Mouse (Mus musculus): ENCODE measurements around the gene Wfikkn2. TPM values are rescaled to one million over a fixed set of nuclear protein-coding genes. Genes with fewer than 3 reads are reported as not detected.
A peak's percentile ranks its signal among the peaks of the same experiment; 100 is the strongest.

The Wfikkn2 gene
- polyA plus RNA-seq, 1 experiment, result not detected

DNA sequence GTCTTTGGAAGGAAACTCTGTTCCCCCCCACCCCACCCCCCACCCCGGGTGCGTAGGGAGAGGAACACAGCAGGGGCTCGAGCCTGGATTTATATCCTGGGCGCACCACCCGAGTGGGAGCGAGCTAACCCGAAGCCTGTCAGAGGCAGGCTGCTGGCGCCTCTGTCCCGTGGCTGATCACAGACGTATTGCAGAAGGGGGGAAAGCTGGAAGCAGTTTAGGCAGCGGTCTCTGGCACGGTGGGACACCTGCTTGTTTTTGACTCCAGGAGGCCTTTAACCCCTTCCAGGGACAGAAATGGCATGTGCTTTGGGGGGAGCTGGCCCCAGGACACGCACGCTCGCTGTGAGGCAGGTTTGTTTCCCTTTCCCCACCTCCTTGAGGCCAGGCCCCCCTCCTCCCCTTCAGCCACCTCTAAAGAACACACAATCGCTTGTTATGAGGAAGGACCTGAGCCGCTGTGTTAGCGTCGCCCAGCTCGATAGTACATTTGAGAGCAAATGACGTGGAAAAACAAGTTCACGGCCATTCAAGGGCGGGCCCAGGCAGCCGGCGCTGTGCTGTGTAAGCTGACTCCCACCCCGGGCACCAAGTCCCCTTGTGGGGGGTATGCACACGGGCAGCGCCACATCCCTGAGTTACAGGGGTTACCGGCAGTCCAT lies 2.9 kb downstream of the Wfikkn2 start:
- Histone ChIP-seq H3K9me3 (no peaks in the 10 kb centered on the region), H3K4me3 (replicated peaks) (no peak overlapping the region), H3K4me1 (peaks cover 3% of the 10 kb centered on the region), H3K36me3 (replicated peaks; ENCODE audit: low read length) (no peaks in the 10 kb centered on the region), H3K27me3 (replicated peaks) (peaks cover 92% of the 10 kb centered on the region)
- TF ChIP-seq FLI1 (IDR thresholded peaks at IDR 0.05; ENCODE audit: low read length), result no peak
- TF ChIP-seq GATA1 (IDR thresholded peaks at IDR 0.05; ENCODE audit: borderline replicate concordance, low read length), result no peak

DNA sequence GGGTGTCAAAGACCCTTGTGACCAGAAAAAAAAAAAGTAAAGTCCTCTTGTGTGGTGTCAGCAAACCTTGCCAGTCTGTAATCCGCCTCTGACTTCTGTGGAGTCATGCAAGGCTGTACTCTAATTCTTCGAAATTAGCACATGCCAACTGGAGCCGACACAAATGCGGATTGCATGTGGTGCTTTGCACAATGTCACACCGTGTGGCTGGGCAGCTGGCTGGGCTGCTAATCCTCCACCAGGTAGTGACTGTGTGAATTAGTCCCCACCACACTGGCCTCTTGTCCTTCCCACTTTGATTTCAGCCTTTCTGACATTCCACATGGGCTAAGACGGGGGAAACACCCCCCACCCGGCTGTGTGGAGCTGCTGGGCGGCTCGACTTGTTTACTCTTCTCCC lies 6.1 kb downstream of the Wfikkn2 start:
- Histone ChIP-seq H3K9me3 (no peaks in the 10 kb centered on the region), H3K36me3 (replicated peaks; ENCODE audit: low read length) (no peaks in the 10 kb centered on the region), H3K27me3 (replicated peaks) (peaks cover 80% of the 10 kb centered on the region), H3K4me3 (replicated peaks) (no peak overlapping the region), H3K4me1 (peaks cover 11% of the 10 kb centered on the region)
- TF ChIP-seq GATA1 (IDR thresholded peaks at IDR 0.05; ENCODE audit: borderline replicate concordance, low read length) (no peak), FLI1 (IDR thresholded peaks at IDR 0.05; ENCODE audit: low read length) (no peak)

DNA sequence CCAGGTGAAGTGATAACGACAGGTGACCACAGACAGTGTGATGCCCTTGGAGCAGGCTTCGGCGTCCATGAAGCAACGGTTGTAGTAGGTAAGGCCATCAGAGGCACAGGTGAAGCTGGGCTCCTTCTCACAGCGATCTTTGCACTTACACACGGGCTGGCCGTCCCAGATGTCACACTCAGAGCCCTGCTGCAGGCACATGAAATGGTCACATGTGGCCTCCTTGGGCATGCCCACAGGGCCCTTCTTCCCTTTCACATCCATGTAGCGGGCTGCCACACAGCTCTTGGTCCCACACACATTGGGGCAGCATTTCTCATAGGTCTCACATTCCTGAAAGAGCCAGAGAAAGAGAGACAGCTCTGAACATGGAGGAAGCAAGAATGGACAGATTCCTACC lies 7.0 kb downstream of the Wfikkn2 start:
- peak overlapping the region; percentile 12 for H3K4me3 ChIP-seq (replicated peaks)
- H3K27me3 ChIP-seq (replicated peaks), result peaks cover 81% of the 10 kb centered on the region
- H3K9me3 ChIP-seq, result no peaks in the 10 kb centered on the region
- H3K36me3 ChIP-seq (replicated peaks; ENCODE audit: low read length), result no peaks in the 10 kb centered on the region
- TF ChIP-seq FLI1 (IDR thresholded peaks at IDR 0.05; ENCODE audit: low read length) (no peak), GATA1 (IDR thresholded peaks at IDR 0.05; ENCODE audit: borderline replicate concordance, low read length) (no peak)
- peaks cover 11% of the 10 kb centered on the region for H3K4me1 ChIP-seq

DNA sequence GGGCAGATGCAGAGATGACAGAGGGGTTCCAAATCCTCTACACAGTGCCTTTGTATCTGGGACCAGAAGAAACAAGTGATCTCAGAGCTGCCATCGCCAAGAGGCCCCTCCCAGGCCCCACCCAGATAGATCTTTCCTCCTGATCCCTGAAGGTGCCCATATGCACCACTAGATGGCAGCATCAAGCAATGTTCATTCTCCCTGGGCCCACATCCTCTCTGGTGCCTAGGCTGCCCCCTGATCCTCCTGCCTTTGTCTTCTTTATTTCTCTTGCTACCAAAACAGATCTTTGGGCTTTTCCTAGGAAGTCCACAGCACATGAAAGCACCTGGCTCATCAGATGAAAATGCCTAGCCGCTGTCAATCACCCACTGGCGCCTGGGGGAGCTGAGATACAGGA lies 9.7 kb downstream of the Wfikkn2 start:
- Histone ChIP-seq H3K4me3 (replicated peaks) (peak overlapping the region; percentile 14), H3K27me3 (replicated peaks) (peaks cover 79% of the 10 kb centered on the region), H3K36me3 (replicated peaks; ENCODE audit: low read length) (no peaks in the 10 kb centered on the region), H3K4me1 (peaks cover 14% of the 10 kb centered on the region), H3K9me3 (no peaks in the 10 kb centered on the region)
- no peak for TF ChIP-seq GATA1 (IDR thresholded peaks at IDR 0.05; ENCODE audit: borderline replicate concordance, low read length)
- TF ChIP-seq FLI1 (IDR thresholded peaks at IDR 0.05; ENCODE audit: low read length), result no peak

DNA sequence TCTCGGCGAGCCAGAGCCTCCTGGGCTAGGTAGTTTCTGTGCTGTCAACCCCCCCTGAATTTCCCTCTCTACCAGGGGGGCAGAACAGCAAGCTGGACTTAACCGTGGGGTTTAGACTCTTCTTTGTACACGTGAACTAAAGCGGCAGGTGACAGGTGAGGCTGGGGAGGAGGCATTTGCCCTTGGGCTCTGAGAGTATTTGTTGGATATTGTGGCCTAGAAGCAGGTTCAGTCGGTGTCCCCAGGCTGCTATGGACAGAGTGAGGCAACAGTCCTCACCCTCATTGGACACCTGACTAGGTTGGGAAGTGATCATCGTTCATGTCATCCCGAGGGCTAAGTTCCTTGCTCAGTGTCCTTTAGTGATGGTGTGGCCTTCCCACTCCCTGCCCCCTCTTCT lies 10.9 kb downstream of the Wfikkn2 start:
- Histone ChIP-seq H3K9me3 (no peaks in the 10 kb centered on the region), H3K4me3 (replicated peaks) (no peak overlapping the region), H3K36me3 (replicated peaks; ENCODE audit: low read length) (no peaks in the 10 kb centered on the region), H3K4me1 (peaks cover 11% of the 10 kb centered on the region), H3K27me3 (replicated peaks) (peaks cover 81% of the 10 kb centered on the region)
- TF ChIP-seq GATA1 (IDR thresholded peaks at IDR 0.05; ENCODE audit: borderline replicate concordance, low read length), result no peak
- no peak for TF ChIP-seq FLI1 (IDR thresholded peaks at IDR 0.05; ENCODE audit: low read length)

DNA sequence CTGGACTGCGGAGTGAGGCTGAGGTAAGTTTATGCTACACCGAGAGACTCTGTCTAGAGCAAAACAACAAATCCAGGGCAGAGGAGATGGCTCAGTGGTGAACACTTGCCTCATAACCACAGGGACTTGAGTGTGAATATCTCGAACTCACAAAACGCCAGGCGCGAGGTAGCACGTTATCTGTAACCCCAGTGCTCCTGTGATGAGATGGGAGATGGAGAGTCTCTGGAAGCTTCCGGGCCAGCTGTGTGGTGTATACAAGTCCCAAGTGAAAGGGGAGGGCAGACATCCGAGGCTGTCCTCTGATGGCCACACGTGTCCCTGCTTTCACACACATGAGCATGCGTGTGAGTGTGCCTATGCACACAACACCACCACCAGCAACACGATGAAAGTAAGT lies 11.4 kb downstream of the Wfikkn2 start:
- TF ChIP-seq GATA1 (IDR thresholded peaks at IDR 0.05; ENCODE audit: borderline replicate concordance, low read length) (no peak), FLI1 (IDR thresholded peaks at IDR 0.05; ENCODE audit: low read length) (no peak)
- H3K4me3 ChIP-seq (replicated peaks), result no peak overlapping the region
- H3K4me1 ChIP-seq, result peaks cover 11% of the 10 kb centered on the region
- no peaks in the 10 kb centered on the region for H3K9me3 ChIP-seq
- H3K27me3 ChIP-seq (replicated peaks), result peaks cover 79% of the 10 kb centered on the region
- H3K36me3 ChIP-seq (replicated peaks; ENCODE audit: low read length), result no peaks in the 10 kb centered on the region

DNA sequence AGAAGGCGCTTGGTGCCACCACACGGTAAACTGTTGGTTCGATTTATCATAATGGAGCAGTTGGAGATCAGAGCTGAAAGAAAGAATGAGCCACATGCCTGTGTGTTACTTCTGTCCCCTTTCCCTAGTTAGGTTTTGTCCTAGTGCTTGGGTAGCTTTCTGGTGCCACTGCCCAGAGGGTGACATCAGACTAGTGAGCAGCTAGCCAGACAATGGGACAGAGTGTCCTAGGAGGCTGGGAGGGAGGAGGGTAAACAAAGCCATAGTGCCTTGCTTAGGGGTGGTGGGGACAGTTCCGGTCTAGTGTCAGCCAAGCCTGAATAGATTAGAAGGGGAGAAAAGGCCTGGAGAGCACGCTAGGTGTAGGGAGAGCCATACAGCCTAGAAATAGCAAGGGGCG lies 12.4 kb downstream of the Wfikkn2 start:
- no peaks in the 10 kb centered on the region for H3K9me3 ChIP-seq
- H3K4me1 ChIP-seq, result peaks cover 11% of the 10 kb centered on the region
- TF ChIP-seq FLI1 (IDR thresholded peaks at IDR 0.05; ENCODE audit: low read length), result no peak
- TF ChIP-seq GATA1 (IDR thresholded peaks at IDR 0.05; ENCODE audit: borderline replicate concordance, low read length), result no peak
- no peaks in the 10 kb centered on the region for H3K36me3 ChIP-seq (replicated peaks; ENCODE audit: low read length)
- H3K27me3 ChIP-seq (replicated peaks), result peaks cover 77% of the 10 kb centered on the region
- no peak overlapping the region for H3K4me3 ChIP-seq (replicated peaks)

DNA sequence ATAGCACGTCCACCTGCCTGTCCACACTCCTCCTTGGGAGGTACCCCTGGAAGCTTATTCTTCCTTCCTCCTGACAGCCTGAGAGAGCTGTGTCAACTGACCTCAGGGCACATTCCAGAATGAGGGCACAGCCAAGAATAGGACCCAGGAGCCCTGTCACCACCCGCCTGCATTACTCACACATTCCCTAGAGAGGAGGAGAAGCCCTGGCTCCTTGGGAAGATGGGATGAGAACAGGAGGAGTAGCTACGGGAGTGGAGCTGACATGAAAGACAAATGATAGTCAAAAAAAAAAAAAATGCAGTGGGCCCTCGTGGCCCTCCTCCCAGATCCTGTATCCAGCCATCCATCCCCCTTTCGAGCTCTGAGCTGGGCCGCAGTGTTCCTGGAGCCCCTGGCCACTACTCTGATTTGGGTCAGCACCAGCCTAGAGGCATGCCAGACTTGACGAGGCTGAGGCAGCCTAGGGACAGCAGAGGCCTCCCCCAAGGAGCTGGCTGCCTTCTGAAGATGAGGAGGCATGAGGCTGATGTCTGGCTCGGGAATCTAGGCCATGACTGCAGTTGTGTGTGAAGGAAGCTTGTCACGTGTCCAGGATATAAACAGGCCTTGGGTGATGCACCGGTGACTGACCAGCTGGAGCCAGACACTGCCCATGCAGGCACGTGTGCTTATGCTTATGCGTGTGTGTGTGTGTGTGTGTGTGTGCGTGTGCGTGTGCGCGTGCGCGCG lies 13.8 kb downstream of the Wfikkn2 start:
- Histone ChIP-seq H3K4me1 (peaks cover 11% of the 10 kb centered on the region), H3K9me3 (no peaks in the 10 kb centered on the region), H3K4me3 (replicated peaks) (no peak overlapping the region), H3K36me3 (replicated peaks; ENCODE audit: low read length) (no peaks in the 10 kb centered on the region), H3K27me3 (replicated peaks) (peaks cover 77% of the 10 kb centered on the region)
- no peak for TF ChIP-seq GATA1 (IDR thresholded peaks at IDR 0.05; ENCODE audit: borderline replicate concordance, low read length)
- no peak for TF ChIP-seq FLI1 (IDR thresholded peaks at IDR 0.05; ENCODE audit: low read length)

DNA sequence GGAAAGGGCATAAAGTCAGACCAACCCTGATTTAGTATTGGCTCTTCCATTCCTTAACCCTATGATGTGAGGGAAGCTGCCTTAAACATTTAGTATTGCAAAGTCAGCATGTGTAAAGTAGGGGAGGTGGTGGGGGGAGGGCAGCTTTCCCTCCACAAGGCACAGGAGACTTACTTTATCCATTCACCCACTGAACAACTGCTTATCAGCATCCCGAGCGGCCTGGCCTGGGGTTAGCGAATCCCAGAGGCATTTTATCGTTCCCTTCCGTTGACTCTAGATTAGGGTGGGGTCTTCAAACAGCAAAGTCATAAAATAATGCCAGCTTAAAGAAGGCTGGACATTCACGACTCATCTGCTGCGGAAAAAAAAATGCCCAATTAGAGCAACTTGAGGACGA lies 15.6 kb downstream of the Wfikkn2 start:
- peaks cover 74% of the 10 kb centered on the region for H3K27me3 ChIP-seq (replicated peaks)
- H3K9me3 ChIP-seq, result no peaks in the 10 kb centered on the region
- peaks cover 11% of the 10 kb centered on the region for H3K4me1 ChIP-seq
- no peak overlapping the region for H3K4me3 ChIP-seq (replicated peaks)
- H3K36me3 ChIP-seq (replicated peaks; ENCODE audit: low read length), result no peaks in the 10 kb centered on the region
- TF ChIP-seq GATA1 (IDR thresholded peaks at IDR 0.05; ENCODE audit: borderline replicate concordance, low read length), result no peak
- no peak for TF ChIP-seq FLI1 (IDR thresholded peaks at IDR 0.05; ENCODE audit: low read length)

DNA sequence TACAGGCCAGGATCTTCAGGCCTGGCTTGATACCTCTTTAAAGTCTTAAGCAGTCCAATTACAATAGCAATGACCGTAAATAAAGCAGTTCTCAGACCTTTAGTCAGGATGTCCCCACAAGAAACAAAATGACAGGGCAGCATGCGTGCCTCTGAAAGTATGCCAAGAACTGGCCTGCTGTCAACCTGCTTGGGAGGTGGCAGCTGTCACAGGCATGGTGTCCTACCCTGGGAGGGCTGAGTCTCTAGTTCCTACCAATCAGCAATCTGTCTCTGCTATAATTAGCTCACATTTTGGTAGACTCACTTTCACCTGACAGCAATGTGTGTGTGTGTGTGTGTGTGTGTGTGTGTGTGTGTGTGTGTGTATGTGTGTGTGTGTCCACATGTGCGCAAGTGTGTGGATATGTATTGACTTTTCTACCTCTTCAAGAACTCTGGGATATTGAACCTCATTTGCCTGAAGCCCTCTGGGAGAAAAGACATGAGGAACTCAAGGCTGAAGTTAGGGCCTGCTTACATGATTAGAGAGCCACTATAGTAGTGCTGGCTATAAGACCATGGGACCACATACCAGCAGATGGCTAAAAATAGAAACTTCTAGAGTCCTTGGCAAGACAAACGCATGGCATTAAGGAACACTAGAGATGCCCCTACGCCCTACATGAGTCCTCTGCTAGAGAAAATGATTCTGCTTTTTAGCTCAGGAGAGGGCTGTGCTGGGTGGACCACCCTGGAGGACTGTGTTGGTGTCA lies 16.4 kb downstream of the Wfikkn2 start:
- Histone ChIP-seq H3K9me3 (no peaks in the 10 kb centered on the region), H3K4me1 (peaks cover 11% of the 10 kb centered on the region), H3K4me3 (replicated peaks) (no peak overlapping the region), H3K27me3 (replicated peaks) (peaks cover 70% of the 10 kb centered on the region), H3K36me3 (replicated peaks; ENCODE audit: low read length) (no peaks in the 10 kb centered on the region)
- TF ChIP-seq FLI1 (IDR thresholded peaks at IDR 0.05; ENCODE audit: low read length) (no peak), GATA1 (IDR thresholded peaks at IDR 0.05; ENCODE audit: borderline replicate concordance, low read length) (no peak)
